Mouse (Mus musculus): ENCODE results near the gene Dok3. TPM values are rescaled to one million over a fixed set of nuclear protein-coding genes. Genes with fewer than 3 reads are reported as not detected.

Dok3 gene
- polyA plus RNA-seq, 1 experiment = 2.3 TPM

GRCm38 (mm10) chr13:55506697-55507096 is 22.4 kb downstream of the Dok3 start:
- Histone ChIP-seq H3K36me3 (ENCODE audit: control insufficient read depth, insufficient read depth, low read length) (no peaks in the 10 kb centered on the region), H3K4me1 (ENCODE audit: control insufficient read depth, insufficient read depth, low read length) (peaks cover 11% of the 10 kb centered on the region), H3K27me3 (ENCODE audit: control insufficient read depth, insufficient read depth, low read length) (no peaks in the 10 kb centered on the region), H3K27ac (ENCODE audit: control insufficient read depth, insufficient read depth, low read depth, low read length) (no peak overlapping the region), H3K4me3 (ENCODE audit: control insufficient read depth, low read depth, low read length) (no peak overlapping the region)
- no peak for TF ChIP-seq POLR2A (IDR thresholded peaks at IDR 0.05; ENCODE audit: control insufficient read depth, low read depth, low read length)
- TF ChIP-seq CTCF (IDR thresholded peaks at IDR 0.05; ENCODE audit: control insufficient read depth, insufficient read depth, insufficient replicate concordance, low read depth, low read length) = no peak

- H3K4me3 ChIP-seq (ENCODE audit: control insufficient read depth, low read depth, low read length) = no peak overlapping the region
- TF ChIP-seq POLR2A (IDR thresholded peaks at IDR 0.05; ENCODE audit: control insufficient read depth, low read depth, low read length) = no peak
- no peak for TF ChIP-seq CTCF (IDR thresholded peaks at IDR 0.05; ENCODE audit: control insufficient read depth, insufficient read depth, insufficient replicate concordance, low read depth, low read length)
- no peaks in the 10 kb centered on the region for H3K27me3 ChIP-seq (ENCODE audit: control insufficient read depth, insufficient read depth, low read length)
- H3K27ac ChIP-seq (ENCODE audit: control insufficient read depth, insufficient read depth, low read depth, low read length) = no peak overlapping the region
- peaks cover 4% of the 10 kb centered on the region; the same call in 1 of the 2 replicates for H3K4me1 ChIP-seq (ENCODE audit: control insufficient read depth, insufficient read depth, low read length)
- H3K36me3 ChIP-seq (ENCODE audit: control insufficient read depth, insufficient read depth, low read length) = no peaks in the 10 kb centered on the region
These were observed 23.3 kb downstream of the Dok3 start for GRCm38 (mm10) chr13:55505810-55506209.

- Histone ChIP-seq H3K27ac (ENCODE audit: control insufficient read depth, insufficient read depth, low read depth, low read length) (no peak overlapping the region), H3K27me3 (ENCODE audit: control insufficient read depth, insufficient read depth, low read length) (no peaks in the 10 kb centered on the region), H3K36me3 (ENCODE audit: control insufficient read depth, insufficient read depth, low read length) (no peaks in the 10 kb centered on the region), H3K4me1 (ENCODE audit: control insufficient read depth, insufficient read depth, low read length) (no peaks in the 10 kb centered on the region; the same call in 1 of the 2 replicates), H3K4me3 (ENCODE audit: control insufficient read depth, low read depth, low read length) (no peak overlapping the region)
- TF ChIP-seq POLR2A (IDR thresholded peaks at IDR 0.05; ENCODE audit: control insufficient read depth, low read depth, low read length) (no peak), CTCF (IDR thresholded peaks at IDR 0.05; ENCODE audit: control insufficient read depth, insufficient read depth, insufficient replicate concordance, low read depth, low read length) (no peak)
These were observed 24.7 kb downstream of the Dok3 start for GRCm38 (mm10) chr13:55504390-55504789.

GRCm38 (mm10) chr13:55502405-55502804 is 26.7 kb downstream of the Dok3 start:
- no peak overlapping the region for H3K27ac ChIP-seq (ENCODE audit: control insufficient read depth, insufficient read depth, low read depth, low read length)
- H3K4me3 ChIP-seq (ENCODE audit: control insufficient read depth, low read depth, low read length) = no peak overlapping the region
- no peaks in the 10 kb centered on the region for H3K27me3 ChIP-seq (ENCODE audit: control insufficient read depth, insufficient read depth, low read length)
- no peaks in the 10 kb centered on the region for H3K36me3 ChIP-seq (ENCODE audit: control insufficient read depth, insufficient read depth, low read length)
- H3K4me1 ChIP-seq (ENCODE audit: control insufficient read depth, insufficient read depth, low read length) = peaks cover 5% of the 10 kb centered on the region
- TF ChIP-seq POLR2A (IDR thresholded peaks at IDR 0.05; ENCODE audit: control insufficient read depth, low read depth, low read length) (no peak), CTCF (IDR thresholded peaks at IDR 0.05; ENCODE audit: control insufficient read depth, insufficient read depth, insufficient replicate concordance, low read depth, low read length) (no peak)

GRCm38 (mm10) chr13:55500575-55500974 is 28.5 kb downstream of the Dok3 start:
- H3K36me3 ChIP-seq (ENCODE audit: control insufficient read depth, insufficient read depth, low read length) = no peaks in the 10 kb centered on the region
- H3K27me3 ChIP-seq (ENCODE audit: control insufficient read depth, insufficient read depth, low read length) = no peaks in the 10 kb centered on the region
- TF ChIP-seq POLR2A (IDR thresholded peaks at IDR 0.05; ENCODE audit: control insufficient read depth, low read depth, low read length) (no peak), CTCF (IDR thresholded peaks at IDR 0.05; ENCODE audit: control insufficient read depth, insufficient read depth, insufficient replicate concordance, low read depth, low read length) (no peak)
- H3K4me1 ChIP-seq (ENCODE audit: control insufficient read depth, insufficient read depth, low read length) = peaks cover 8% of the 10 kb centered on the region
- H3K27ac ChIP-seq (ENCODE audit: control insufficient read depth, insufficient read depth, low read depth, low read length) = no peak overlapping the region
- no peak overlapping the region for H3K4me3 ChIP-seq (ENCODE audit: control insufficient read depth, low read depth, low read length)

- TF ChIP-seq POLR2A (IDR thresholded peaks at IDR 0.05; ENCODE audit: control insufficient read depth, low read depth, low read length) (no peak), CTCF (IDR thresholded peaks at IDR 0.05; ENCODE audit: control insufficient read depth, insufficient read depth, insufficient replicate concordance, low read depth, low read length) (no peak)
- Histone ChIP-seq H3K27me3 (ENCODE audit: control insufficient read depth, insufficient read depth, low read length) (no peaks in the 10 kb centered on the region), H3K4me3 (ENCODE audit: control insufficient read depth, low read depth, low read length) (no peak overlapping the region), H3K36me3 (ENCODE audit: control insufficient read depth, insufficient read depth, low read length) (no peaks in the 10 kb centered on the region), H3K27ac (ENCODE audit: control insufficient read depth, insufficient read depth, low read depth, low read length) (no peak overlapping the region), H3K4me1 (ENCODE audit: control insufficient read depth, insufficient read depth, low read length) (peaks cover 10% of the 10 kb centered on the region)
These were observed 30.2 kb downstream of the Dok3 start for GRCm38 (mm10) chr13:55498906-55499305.

- Histone ChIP-seq H3K27me3 (ENCODE audit: control insufficient read depth, insufficient read depth, low read length) (no peaks in the 10 kb centered on the region), H3K4me1 (ENCODE audit: control insufficient read depth, insufficient read depth, low read length) (peaks cover 16% of the 10 kb centered on the region), H3K36me3 (ENCODE audit: control insufficient read depth, insufficient read depth, low read length) (no peaks in the 10 kb centered on the region), H3K4me3 (ENCODE audit: control insufficient read depth, low read depth, low read length) (no peak overlapping the region), H3K27ac (ENCODE audit: control insufficient read depth, insufficient read depth, low read depth, low read length) (no peak overlapping the region)
- TF ChIP-seq CTCF (IDR thresholded peaks at IDR 0.05; ENCODE audit: control insufficient read depth, insufficient read depth, insufficient replicate concordance, low read depth, low read length) (no peak), POLR2A (IDR thresholded peaks at IDR 0.05; ENCODE audit: control insufficient read depth, low read depth, low read length) (no peak)
These were observed 32.4 kb downstream of the Dok3 start for GRCm38 (mm10) chr13:55496661-55497060.

GRCm38 (mm10) chr13:55495702-55496101 is 33.4 kb downstream of the Dok3 start:
- no peaks in the 10 kb centered on the region for H3K36me3 ChIP-seq (ENCODE audit: control insufficient read depth, insufficient read depth, low read length)
- TF ChIP-seq POLR2A (IDR thresholded peaks at IDR 0.05; ENCODE audit: control insufficient read depth, low read depth, low read length) (no peak), CTCF (IDR thresholded peaks at IDR 0.05; ENCODE audit: control insufficient read depth, insufficient read depth, insufficient replicate concordance, low read depth, low read length) (no peak)
- no peak overlapping the region for H3K27ac ChIP-seq (ENCODE audit: control insufficient read depth, insufficient read depth, low read depth, low read length)
- H3K27me3 ChIP-seq (ENCODE audit: control insufficient read depth, insufficient read depth, low read length) = no peaks in the 10 kb centered on the region
- no peak overlapping the region; the same call in 1 of the 2 replicates for H3K4me3 ChIP-seq (ENCODE audit: control insufficient read depth, low read depth, low read length)
- peaks cover 16% of the 10 kb centered on the region for H3K4me1 ChIP-seq (ENCODE audit: control insufficient read depth, insufficient read depth, low read length)

Measured in testis, adult 2 months (tissue).